Mouse (Mus musculus) layer of hippocampus, adult 9-11 months (tissue): ENCODE measurements around the gene Ccdc191.

Experiments used
- DNase-seq: peaks from one replicate; pipeline ENCODE4 v3.0.0; 2022

Gene Ccdc191

DNA sequence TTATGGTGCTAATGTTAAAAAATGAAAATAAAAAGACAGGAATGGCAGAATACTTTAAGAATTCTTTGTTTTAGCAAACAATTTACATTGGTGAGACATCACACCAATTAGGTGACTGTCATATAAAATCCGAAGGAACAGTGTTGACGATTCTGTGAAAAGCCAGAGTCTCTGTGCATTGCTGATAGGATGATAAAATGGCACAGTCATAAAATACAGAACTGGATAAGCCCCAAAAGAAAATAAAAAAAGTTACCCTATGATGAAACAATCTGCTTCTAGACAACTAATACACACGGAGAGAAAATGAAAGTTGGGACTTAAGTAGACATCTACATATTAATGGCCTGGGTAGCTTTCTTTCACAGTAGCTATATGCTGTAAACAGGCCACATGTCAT, 105.0 kb downstream of the Ccdc191 start:
- no peak for DNase-seq

DNA sequence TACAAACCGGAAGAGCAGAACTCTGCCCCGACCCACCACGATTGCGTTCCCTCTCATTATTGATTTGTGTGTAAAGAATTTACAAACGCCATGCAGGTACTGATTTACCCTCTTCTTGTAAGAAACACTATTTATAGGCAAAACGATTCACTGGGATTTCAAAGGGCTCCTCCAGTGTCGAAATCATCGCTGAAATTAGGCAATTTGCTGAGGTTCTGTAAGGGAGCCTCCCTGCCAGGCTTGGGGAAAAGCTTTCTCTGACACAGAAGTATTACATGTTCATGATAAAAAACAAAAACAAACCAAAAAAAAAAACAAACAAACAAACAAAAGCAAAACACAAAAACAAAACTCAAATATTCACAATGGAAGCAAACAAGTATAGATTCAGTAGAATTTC, 109.5 kb downstream of the Ccdc191 start:
- no peak for DNase-seq

DNA sequence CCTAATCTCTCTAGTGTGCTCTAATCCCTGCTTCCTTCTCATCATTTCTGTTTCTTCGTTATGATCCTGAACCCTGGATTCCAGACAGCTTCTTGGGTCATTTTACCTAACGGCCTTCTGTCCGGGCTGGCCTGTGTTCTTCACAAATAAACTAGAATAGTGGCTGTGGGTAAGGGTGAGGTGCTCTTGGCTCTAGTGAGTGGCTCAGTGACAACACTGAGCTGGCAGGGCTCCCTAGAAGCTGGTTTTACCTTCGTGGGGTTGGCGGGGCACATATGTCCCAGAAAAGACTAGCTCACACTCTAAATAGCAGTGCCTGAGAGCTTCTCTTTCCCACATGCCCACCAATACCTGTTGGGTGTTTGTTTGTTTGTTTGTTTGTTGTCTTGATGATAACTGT, 109.9 kb downstream of the Ccdc191 start:
- DNase-seq = no peak

DNA sequence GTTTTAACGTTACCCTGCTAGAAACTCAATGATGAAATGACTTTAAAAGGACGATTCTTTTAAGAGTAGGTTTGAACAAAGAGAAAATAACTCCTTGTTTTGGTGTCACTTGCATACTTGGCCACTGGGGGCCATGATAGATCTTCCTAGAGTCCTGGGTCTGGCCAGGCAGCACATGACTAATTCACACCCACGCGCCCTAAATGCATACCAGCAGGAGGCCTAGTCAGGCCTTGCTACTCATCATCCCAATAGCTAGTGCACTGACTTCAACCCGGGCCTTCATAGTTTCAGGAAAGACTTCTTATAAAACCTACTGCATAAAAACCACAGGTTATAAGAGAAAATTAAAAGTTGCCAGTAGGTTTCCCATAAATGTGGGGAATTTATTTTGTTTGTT, 112.5 kb downstream of the Ccdc191 start:
- no peak for DNase-seq

DNA sequence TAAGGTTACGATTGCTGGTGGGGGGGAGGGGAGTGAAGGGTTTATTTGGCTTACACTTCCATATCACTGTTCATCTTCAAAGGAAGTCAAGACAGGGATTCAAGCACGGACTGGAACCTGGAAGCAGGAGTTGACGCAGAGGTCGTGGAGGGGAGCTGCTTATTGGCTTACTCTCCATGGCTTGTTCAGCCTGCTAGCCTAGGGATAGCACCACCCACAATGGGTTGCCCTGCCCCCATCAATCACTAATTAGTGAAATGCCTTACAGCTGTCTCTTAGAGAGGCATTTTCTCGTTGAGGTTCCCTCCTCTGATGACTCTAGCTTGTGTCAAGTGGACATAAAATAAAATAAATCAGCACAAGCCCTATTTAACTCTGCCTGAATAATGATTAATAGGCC, 121.4 kb downstream of the Ccdc191 start:
- no peak for DNase-seq
